Mouse (Mus musculus) lung, postnatal 0 days (tissue): ENCODE results near the gene Hist1h2af.

Experiments
- CTCF ChIP-seq: IDR thresholded peaks from 2 replicates; pipeline ENCODE4 v1.5.1; 2016; ENCODE audit warnings: antibody characterized with exemption, mild to moderate bottlenecking
- EP300 ChIP-seq: IDR thresholded peaks from 2 replicates; pipeline ENCODE4 v1.6.1; 2016; ENCODE audit warnings: antibody characterized with exemption, mild to moderate bottlenecking, control low read depth

DNA sequence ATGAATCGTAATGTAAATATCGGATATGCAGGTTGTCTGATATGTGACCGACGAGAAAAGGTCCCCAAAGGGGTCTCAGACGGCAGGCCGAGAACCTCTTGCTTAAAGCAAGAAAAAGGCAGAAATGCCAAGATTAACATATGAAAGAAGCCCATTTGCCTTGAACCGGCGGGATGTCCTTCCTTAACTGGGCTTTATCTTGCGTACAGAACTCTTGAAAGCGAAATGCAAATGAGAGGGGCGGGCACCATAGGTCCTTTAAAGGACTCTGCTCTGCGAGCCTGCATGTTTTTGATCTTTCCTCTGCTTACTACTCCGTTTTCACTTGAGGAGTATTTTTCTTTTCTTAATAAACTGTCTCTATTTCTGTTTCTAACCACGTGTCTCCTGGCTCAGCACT, 41.7 kb upstream of the Hist1h2af start:
- TF ChIP-seq CTCF (no peak), EP300 (no peak)
